Mouse (Mus musculus): ENCODE measurements around the gene Cd96. TPM values are rescaled to one million over a fixed set of nuclear protein-coding genes. Genes with fewer than 3 reads are reported as not detected.

Cd96 gene
- polyA plus RNA-seq, 1 experiment from 2014 or later, result not detected

GRCm38 (mm10) chr16:46008036-46008605, 111.9 kb downstream of the Cd96 start:
- Histone ChIP-seq H3K4me1 (peaks cover 16% of the 10 kb centered on the region), H3K27me3 (no peaks in the 10 kb centered on the region), H3K9ac (no peak overlapping the region), H3K4me3 (replicated peaks) (no peak overlapping the region), H3K27ac (no peak overlapping the region), H3K9me3 (replicated peaks) (no peaks in the 10 kb centered on the region), H3K36me3 (no peaks in the 10 kb centered on the region), H3K4me2 (no peak overlapping the region)
- 73% methylated on average over 5 of the region's 5 CpGs for WGBS
- ATAC-seq (replicated peaks; ENCODE audit: low FRiP score), result no peak

GRCm38 (mm10) chr16:46006261-46006660, 113.8 kb downstream of the Cd96 start:
- WGBS, result 83% methylated on average over 10 of the region's 10 CpGs
- no peak for ATAC-seq (replicated peaks; ENCODE audit: low FRiP score)

GRCm38 (mm10) chr16:46001550-46002166, 118.4 kb downstream of the Cd96 start:
- Histone ChIP-seq H3K36me3 (no peaks in the 10 kb centered on the region), H3K4me1 (no peaks in the 10 kb centered on the region), H3K27me3 (no peaks in the 10 kb centered on the region), H3K27ac (no peak overlapping the region), H3K9ac (no peak overlapping the region), H3K4me2 (no peak overlapping the region), H3K4me3 (replicated peaks) (no peak overlapping the region), H3K9me3 (replicated peaks) (no peaks in the 10 kb centered on the region)
- 83% methylated on average over 10 of the region's 10 CpGs for WGBS
- no peak for ATAC-seq (replicated peaks; ENCODE audit: low FRiP score)

More at GRCm38 (mm10) chr16:46006261-46006660, 113.8 kb downstream of the Cd96 start:
- H3K4me1 ChIP-seq, result peaks cover 14% of the 10 kb centered on the region
- H3K27me3 ChIP-seq, result no peaks in the 10 kb centered on the region
- H3K4me3 ChIP-seq (replicated peaks), result no peak overlapping the region
- no peaks in the 10 kb centered on the region for H3K36me3 ChIP-seq
- H3K27ac ChIP-seq, result no peak overlapping the region
- H3K4me2 ChIP-seq, result no peak overlapping the region
- H3K9ac ChIP-seq, result no peak overlapping the region
- H3K9me3 ChIP-seq (replicated peaks), result no peaks in the 10 kb centered on the region

- no peak for ATAC-seq (replicated peaks; ENCODE audit: low FRiP score)
- no peak overlapping the region for H3K4me3 ChIP-seq (replicated peaks)
- H3K36me3 ChIP-seq, result no peaks in the 10 kb centered on the region
- H3K9me3 ChIP-seq (replicated peaks), result no peaks in the 10 kb centered on the region
- H3K27ac ChIP-seq, result no peak overlapping the region
- H3K4me2 ChIP-seq, result no peak overlapping the region
- H3K27me3 ChIP-seq, result no peaks in the 10 kb centered on the region
- no peak overlapping the region for H3K9ac ChIP-seq
- WGBS, result 91% methylated on average over 3 of the region's 3 CpGs
- H3K4me1 ChIP-seq, result no peaks in the 10 kb centered on the region
These were observed 119.1 kb downstream of the Cd96 start for GRCm38 (mm10) chr16:46000976-46001375.

GRCm38 (mm10) chr16:45999374-46000191, 120.5 kb downstream of the Cd96 start:
- Histone ChIP-seq H3K9me3 (replicated peaks) (no peaks in the 10 kb centered on the region), H3K4me3 (replicated peaks) (no peak overlapping the region), H3K36me3 (no peaks in the 10 kb centered on the region), H3K9ac (no peak overlapping the region), H3K4me1 (no peaks in the 10 kb centered on the region), H3K27me3 (no peaks in the 10 kb centered on the region), H3K4me2 (no peak overlapping the region), H3K27ac (no peak overlapping the region)
- 49% methylated on average over 10 of the region's 10 CpGs for WGBS
- ATAC-seq (replicated peaks; ENCODE audit: low FRiP score), result no peak

GRCm38 (mm10) chr16:45998231-45998630, 121.8 kb downstream of the Cd96 start:
- no peaks in the 10 kb centered on the region for H3K27me3 ChIP-seq
- no peak overlapping the region for H3K4me2 ChIP-seq
- H3K4me1 ChIP-seq, result no peaks in the 10 kb centered on the region
- no peak for ATAC-seq (replicated peaks; ENCODE audit: low FRiP score)
- H3K4me3 ChIP-seq (replicated peaks), result no peak overlapping the region
- no peak overlapping the region for H3K9ac ChIP-seq
- no peak overlapping the region for H3K27ac ChIP-seq
- no peaks in the 10 kb centered on the region for H3K9me3 ChIP-seq (replicated peaks)
- no peaks in the 10 kb centered on the region for H3K36me3 ChIP-seq
- 77% methylated on average over 7 of the region's 7 CpGs for WGBS

GRCm38 (mm10) chr16:45990901-45991676, 129.0 kb downstream of the Cd96 start:
- Histone ChIP-seq H3K9me3 (replicated peaks) (no peaks in the 10 kb centered on the region), H3K36me3 (no peaks in the 10 kb centered on the region), H3K4me2 (no peak overlapping the region), H3K27ac (no peak overlapping the region), H3K4me3 (replicated peaks) (no peak overlapping the region), H3K4me1 (no peaks in the 10 kb centered on the region), H3K27me3 (no peaks in the 10 kb centered on the region), H3K9ac (no peak overlapping the region)
- WGBS, result 51% methylated on average over 10 of the region's 10 CpGs
- ATAC-seq (replicated peaks; ENCODE audit: low FRiP score), result no peak

GRCm38 (mm10) chr16:45986236-45986635, 133.8 kb downstream of the Cd96 start:
- no peak for ATAC-seq (replicated peaks; ENCODE audit: low FRiP score)
- no peaks in the 10 kb centered on the region for H3K27me3 ChIP-seq
- no peaks in the 10 kb centered on the region for H3K36me3 ChIP-seq
- no peaks in the 10 kb centered on the region for H3K9me3 ChIP-seq (replicated peaks)
- WGBS, result 65% methylated on average over 1 of the region's 1 CpGs
- H3K4me2 ChIP-seq, result no peak overlapping the region
- H3K27ac ChIP-seq, result no peak overlapping the region
- no peak overlapping the region for H3K9ac ChIP-seq
- no peaks in the 10 kb centered on the region for H3K4me1 ChIP-seq
- no peak overlapping the region for H3K4me3 ChIP-seq (replicated peaks)

Other genes with a start within 250 kb of the Cd96 start
- gene Phldb2, start 166.7 kb downstream of the Cd96 start, polyA plus RNA-seq (2015; fragmentation: Nextera tagmentation; extraction: Ambion mirVana), result 81.2 and 84.2 TPM in 2 replicates
- gene Plcxd2, start 110.0 kb downstream of the Cd96 start, polyA plus RNA-seq (2015; fragmentation: Nextera tagmentation; extraction: Ambion mirVana), result 1.4 and 1.5 TPM in 2 replicates
- gene Gm4737, start 34.8 kb upstream of the Cd96 start, polyA plus RNA-seq (2015; fragmentation: Nextera tagmentation; extraction: Ambion mirVana), result 3.4 TPM in 2 replicates

All from kidney, embryonic 15.5 days (tissue).